Mouse (Mus musculus): ENCODE results near the gene Hcar1.

- TF ChIP-seq CTCF (IDR thresholded peaks at IDR 0.05; ENCODE audit: control insufficient read depth, insufficient read depth, insufficient replicate concordance, low read depth, low read length), result no peak
- no peak for TF ChIP-seq POLR2A (IDR thresholded peaks at IDR 0.05; ENCODE audit: control insufficient read depth, low read depth, low read length)
Observed at GRCm38 (mm10) chr5:123842221-123842934, 37.4 kb downstream of the Hcar1 start.

All from testis, adult 2 months (tissue).